Mouse (Mus musculus) monocyte, adult 5-6 weeks (primary cell): Measurements from ENCODE around the gene Cacna1g. TPM values are rescaled to one million over a fixed set of nuclear protein-coding genes. Genes with fewer than 3 reads are reported as not detected.
"Not testable (repeated sequence)": the region's sequence is repeated elsewhere in the genome, so short reads cannot be mapped to it uniquely, and the experiment has no call there.

Experiments used
- ATAC-seq: fragments of 153-309, 156-312 bp; replicated peaks from 2 replicates; pipeline ENCODE4 v1.8.0; 2017; ENCODE audit warnings: mild to moderate bottlenecking; ENCODE audit not compliant: low TSS enrichment, insufficient number of reproducible peaks, severe bottlenecking, poor library complexity, low FRiP score
- total RNA-seq: library from RNA; stranded (forward); fragments of 200-1000, 200-491, 200-594 nt; gene quantifications from 3 replicates; pipeline ENCODE4 v1.2.3, GENCODE M21; 2017

The Cacna1g gene
- total RNA-seq, 1 experiment from 2014 or later: not detected

- no peak for ATAC-seq
Observed at GRCm38 (mm10) chr11:94419004-94419727, 54.8 kb downstream of the Cacna1g start.

GRCm38 (mm10) chr11:94414042-94414441, 60.0 kb downstream of the Cacna1g start:
- ATAC-seq: no peak

- ATAC-seq: no peak
Observed at GRCm38 (mm10) chr11:94413516-94413915, 60.5 kb downstream of the Cacna1g start.

GRCm38 (mm10) chr11:94412998-94413469, 61.0 kb downstream of the Cacna1g start:
- ATAC-seq: no peak

- no peak for ATAC-seq
Observed at GRCm38 (mm10) chr11:94412562-94412961, 61.4 kb downstream of the Cacna1g start.

- no peak for ATAC-seq
Observed at GRCm38 (mm10) chr11:94407803-94408321, 66.1 kb downstream of the Cacna1g start.

GRCm38 (mm10) chr11:94405348-94405747, 68.7 kb downstream of the Cacna1g start:
- no peak for ATAC-seq

- ATAC-seq: peak; percentile 84
Observed at GRCm38 (mm10) chr11:94404641-94405260, 69.2 kb downstream of the Cacna1g start.

GRCm38 (mm10) chr11:94404178-94404577, 69.8 kb downstream of the Cacna1g start:
- ATAC-seq: no peak

- no peak for ATAC-seq
Observed at GRCm38 (mm10) chr11:94403757-94404156, 70.2 kb downstream of the Cacna1g start.

- ATAC-seq: no peak
Observed at GRCm38 (mm10) chr11:94402731-94403130, 71.3 kb downstream of the Cacna1g start.

- not testable (repeated sequence) for ATAC-seq
Observed at GRCm38 (mm10) chr11:94402029-94402428, 72.0 kb downstream of the Cacna1g start.

GRCm38 (mm10) chr11:94400996-94401395, 73.0 kb downstream of the Cacna1g start:
- ATAC-seq: no peak

- no peak for ATAC-seq
Observed at GRCm38 (mm10) chr11:94394107-94394506, 79.9 kb downstream of the Cacna1g start.

GRCm38 (mm10) chr11:94393490-94393889, 80.5 kb downstream of the Cacna1g start:
- not testable (repeated sequence) for ATAC-seq

- ATAC-seq: peak; percentile 51
Observed at GRCm38 (mm10) chr11:94392672-94393109, 81.3 kb downstream of the Cacna1g start, which contains the start of gene Abcc3. Gene Abcc3, minus strand, starts transcription at chr11:94392997.

- ATAC-seq: no peak
Observed at GRCm38 (mm10) chr11:94391661-94392060, 82.3 kb downstream of the Cacna1g start.

- no peak for ATAC-seq
Observed at GRCm38 (mm10) chr11:94390825-94391224, 83.2 kb downstream of the Cacna1g start.

GRCm38 (mm10) chr11:94389724-94390396, 84.1 kb downstream of the Cacna1g start:
- no peak for ATAC-seq
